Mouse (Mus musculus) cerebellum, adult 2 months (tissue): ENCODE data around the gene Ltf.
A peak's percentile ranks its signal among the peaks of the same experiment; 100 is the strongest.

Source experiments
- CTCF ChIP-seq: fragments of 200-500 bp; IDR thresholded peaks from 2 replicates; pipeline ENCODE4 v1.5.1; 2011; ENCODE audit warnings: low read depth, mild to moderate bottlenecking, control low read depth, low read length, moderate library complexity, borderline replicate concordance; ENCODE audit not compliant: insufficient read depth
- POLR2A ChIP-seq: fragments of 200-500 bp; IDR thresholded peaks from 2 replicates; pipeline ENCODE4 v1.6.1; 2011; ENCODE audit warnings: low read length, control low read depth, borderline replicate concordance; ENCODE audit not compliant: insufficient read depth

- TF ChIP-seq CTCF: no peak
- TF ChIP-seq POLR2A: peak; percentile 59; the same call in 1 of the 2 replicates
Measured at GRCm38 (mm10) chr9:110994716-110995172, 24.3 kb upstream of the Ltf start.
